Mouse (Mus musculus) granulocyte monocyte progenitor cell, adult 5-6 weeks (primary cell): ENCODE results near the gene Dcdc2a. TPM values are rescaled to one million over a fixed set of nuclear protein-coding genes. Genes with fewer than 3 reads are reported as not detected.

ENCODE experiments used
- ATAC-seq: replicated peaks from 2 replicates; pipeline ENCODE4 v1.8.0; 2016; ENCODE audit warnings: mild to moderate bottlenecking, moderate TSS enrichment, inconsistent platforms; ENCODE audit not compliant: poor library complexity, severe bottlenecking
- total RNA-seq, 2 experiments: library from RNA; stranded (forward) in 1 of 2; stranded (reverse) in 1 of 2; fragments of 200-712, 200-1000 nt in 1 of 2; fragments of >200 nt in 1 of 2; fragmentation: Nextera tagmentation in 1 of 2; gene quantifications; 2 replicates each; pipeline ENCODE4 v1.2.3; 2014 to 2017

Dcdc2a gene
- total RNA-seq, 2 experiments from 2014 or later: not detected

GRCm38 (mm10) chr13:25160804-25161203 is 105.0 kb downstream of the Dcdc2a start:
- ATAC-seq: no peak

- ATAC-seq: no peak
Observed at GRCm38 (mm10) chr13:25162594-25162993, 106.8 kb downstream of the Dcdc2a start.

GRCm38 (mm10) chr13:25168891-25169290 is 113.1 kb downstream of the Dcdc2a start:
- no peak for ATAC-seq

- ATAC-seq: no peak
Observed at GRCm38 (mm10) chr13:25177835-25178234, 122.0 kb downstream of the Dcdc2a start.

GRCm38 (mm10) chr13:25178236-25179001 is 122.6 kb downstream of the Dcdc2a start:
- no peak for ATAC-seq

- ATAC-seq: no peak
Observed at GRCm38 (mm10) chr13:25186436-25187325, 130.9 kb downstream of the Dcdc2a start.

GRCm38 (mm10) chr13:25187326-25187710 is 131.5 kb downstream of the Dcdc2a start:
- peak; percentile 67 for ATAC-seq

GRCm38 (mm10) chr13:25189419-25190144 is 133.8 kb downstream of the Dcdc2a start:
- ATAC-seq: no peak

- ATAC-seq: no peak
Observed at GRCm38 (mm10) chr13:25190218-25190617, 134.4 kb downstream of the Dcdc2a start.

- no peak for ATAC-seq
Observed at GRCm38 (mm10) chr13:25195706-25196105, 139.9 kb downstream of the Dcdc2a start.

- ATAC-seq: no peak
Observed at GRCm38 (mm10) chr13:25199916-25200315, 144.1 kb downstream of the Dcdc2a start.

- no peak for ATAC-seq
Observed at GRCm38 (mm10) chr13:25206950-25207349, 151.1 kb downstream of the Dcdc2a start.

GRCm38 (mm10) chr13:25218394-25218793 is 162.6 kb downstream of the Dcdc2a start:
- no peak; the same call in 1 of the 2 replicates for ATAC-seq

- no peak for ATAC-seq
Observed at GRCm38 (mm10) chr13:25220186-25220787, 164.5 kb downstream of the Dcdc2a start.

- no peak for ATAC-seq
Observed at GRCm38 (mm10) chr13:25251893-25252292, 196.1 kb downstream of the Dcdc2a start.

GRCm38 (mm10) chr13:25254478-25255263 is 198.9 kb downstream of the Dcdc2a start:
- ATAC-seq: no peak

- no peak for ATAC-seq
Observed at GRCm38 (mm10) chr13:25257608-25258007, 201.8 kb downstream of the Dcdc2a start.
